Mouse (Mus musculus): ENCODE results near the gene P4ha3. TPM values are rescaled to one million over a fixed set of nuclear protein-coding genes. Genes with fewer than 3 reads are reported as not detected.

Gene P4ha3
- total RNA-seq, 2 experiments from 2014 or later: 5.4 to 6.0 TPM

Other genes with a start within 250 kb of the P4ha3 start
- 10 to 100 TPM; 24.7 to 32.4 TPM for gene Pold3, start 164.0 kb upstream of the P4ha3 start, total RNA-seq (2021)
- 1 to 10 TPM; 5.1 to 7.4 TPM for gene Lipt2, start 126.2 kb upstream of the P4ha3 start, total RNA-seq (2021)
- under 1 TPM; 0.59 TPM for gene Kcne3, start 109.0 kb upstream of the P4ha3 start, total RNA-seq (2021)
- 100 to 1,000 TPM; 267 to 298 TPM for gene Pgm2l1, start 58.1 kb upstream of the P4ha3 start, total RNA-seq (2021)
- gene C2cd3, start 86.7 kb downstream of the P4ha3 start, total RNA-seq (2021): 10 to 100 TPM; 21.4 to 23.2 TPM
- 100 to 1,000 TPM; 141 to 145 TPM for gene Ppme1, start 86.8 kb downstream of the P4ha3 start, total RNA-seq (2021)
- 1 to 10 TPM; 2.0 to 2.5 TPM for gene Ucp3, start 187.5 kb downstream of the P4ha3 start, total RNA-seq (2021)
- gene Ucp2, start 207.8 kb downstream of the P4ha3 start, total RNA-seq (2021): 10 to 100 TPM; 67.2 to 72.0 TPM
- gene Dnajb13, start 229.4 kb downstream of the P4ha3 start, total RNA-seq (2021): under 1 TPM; 0.35 to 0.81 TPM

All from layer of hippocampus, postnatal 25 days (tissue).